Comparison of ENCODE assay signal across 10 mouse cellular contexts in the genomic region with DNA sequence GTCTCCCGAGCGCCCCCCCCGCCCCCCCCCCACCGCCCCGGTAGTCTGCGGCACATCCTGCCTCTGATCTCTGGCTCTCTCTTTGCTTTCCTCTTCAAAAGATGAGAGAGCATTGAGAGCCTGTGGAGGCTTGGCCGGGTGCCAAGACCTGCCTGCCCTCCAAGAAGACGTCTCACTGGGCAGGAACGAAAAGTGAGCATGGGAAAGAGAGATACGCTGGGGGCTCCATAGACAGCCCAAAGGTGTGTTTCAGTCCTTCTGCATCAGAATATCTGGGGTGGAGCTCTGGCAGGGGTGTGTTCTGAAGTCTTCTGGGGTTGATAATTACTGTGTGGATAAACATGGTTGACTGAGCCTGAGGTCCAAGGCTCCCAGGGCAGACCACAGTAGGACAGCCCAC.
DNase-seq lines count a peak whose midpoint lies in the region; ATAC-seq lines count a peak whose summit lies in the region.
"Had no signal": no experiment of that assay in that cellular context is flagged by ENCODE, and none has a peak within 500 bp of the region (broad histone marks: within the 10 kb centered on the region; RNA-seq: fewer than 3 reads in every experiment).

No protein-coding gene starts in this region.

- intact Hi-C loops in heart, postnatal 36 days (cut with DNase I): no loop called here

- H3K27ac ChIP-seq in lung, embryonic 16.5 days (ENCODE audit: low read length): no peak overlapping the region
- H3K27ac ChIP-seq in stomach, embryonic 15.5 days: no peak overlapping the region
- H3K27ac ChIP-seq: embryonic facial prominence, embryonic 12.5 days had no signal

- no peak overlapping the region for H3K4me2 ChIP-seq in lung, embryonic 16.5 days (ENCODE audit: low read depth, low read length)
- H3K4me2 ChIP-seq in stomach, embryonic 15.5 days: no peak overlapping the region
- H3K4me2 ChIP-seq: embryonic facial prominence, embryonic 12.5 days had no signal

- no peak overlapping the region for H3K9ac ChIP-seq in lung, embryonic 16.5 days (ENCODE audit: low read length)
- H3K9ac ChIP-seq in stomach, embryonic 15.5 days: no peak overlapping the region
- H3K9ac ChIP-seq: embryonic facial prominence, embryonic 12.5 days had no signal

- H3K9me3 ChIP-seq in lung, embryonic 16.5 days (ENCODE audit: control insufficient read depth, low read length): no peaks in the 10 kb centered on the region
- H3K9me3 ChIP-seq in stomach, embryonic 15.5 days: no peaks in the 10 kb centered on the region
- H3K9me3 ChIP-seq: embryonic facial prominence, embryonic 12.5 days had no signal

- H3K4me3 ChIP-seq in lung, embryonic 16.5 days (ENCODE audit: low read length): no peak overlapping the region
- H3K4me3 ChIP-seq in stomach, embryonic 15.5 days (replicated peaks): no peak overlapping the region
- H3K4me3 ChIP-seq: embryonic facial prominence, embryonic 12.5 days had no signal

- ATAC-seq in lung, embryonic 16.5 days (ENCODE audit: low read depth): 0 out of 2 replicates have a peak, but pooled peaks have one; percentile 23
- peak; percentile 35 for ATAC-seq in inflammation-experienced regulatory T-cells, adult 6 months
- peak; percentile 31; the same call in 1 of the 2 replicates for ATAC-seq in stomach, embryonic 15.5 days (ENCODE audit: insufficient read depth, low FRiP score, low read depth)

- no peaks in the 10 kb centered on the region for H3K4me1 ChIP-seq in lung, embryonic 16.5 days (replicated peaks; ENCODE audit: control insufficient read depth, insufficient read depth, low read length)
- H3K4me1 ChIP-seq in stomach, embryonic 15.5 days: no peaks in the 10 kb centered on the region

- H3K36me3 ChIP-seq in lung, embryonic 16.5 days (ENCODE audit: control insufficient read depth, insufficient read depth, low read length): no peaks in the 10 kb centered on the region
- no peaks in the 10 kb centered on the region for H3K36me3 ChIP-seq in stomach, embryonic 15.5 days
- H3K36me3 ChIP-seq: embryonic facial prominence, embryonic 12.5 days had no signal

- no peaks in the 10 kb centered on the region for H3K27me3 ChIP-seq in lung, embryonic 16.5 days (ENCODE audit: control insufficient read depth, insufficient read depth, low read depth, low read length)
- no peaks in the 10 kb centered on the region for H3K27me3 ChIP-seq in stomach, embryonic 15.5 days (replicated peaks)

- DNase-seq in adrenal gland, postnatal 25 days: peak; percentile 21
- no peak for DNase-seq in adrenal gland, adult 8-10 months
- DNase-seq in lung, postnatal 25 days (ENCODE audit: low spot score): no peak
- no peak for DNase-seq in layer of hippocampus, adult 9-11 months
- DNase-seq in heart, postnatal 36 days: no peak
- DNase-seq: right cerebral cortex, postnatal 25 days had no signal

- WGBS in lung, embryonic 16.5 days: 6% methylated on average over 10 of the region's 10 CpGs
- WGBS in stomach, embryonic 15.5 days: 10% methylated on average over 9 of the region's 10 CpGs
